Mouse (Mus musculus) neural tube, embryonic 11.5 days (tissue): ENCODE measurements around the gene Tmem267. TPM values are rescaled to one million over a fixed set of nuclear protein-coding genes. Genes with fewer than 3 reads are reported as not detected.

Experiments used
- ATAC-seq: fragments of 200-750 bp; cut with Nextera tagmentation; 2 replicates; pipeline ENCODE4 v1.8.0; 2017; ENCODE audit warnings: moderate number of reproducible peaks, mild to moderate bottlenecking, moderate TSS enrichment, moderate library complexity; ENCODE audit not compliant: insufficient read depth, low FRiP score, low TSS enrichment
- DNase-seq: peaks from one replicate; pipeline ENCODE4 v3.0.0-alpha.2; 2015; ENCODE audit warnings: low spot score
- H3K27ac ChIP-seq: fragments of 300-500 bp; sonication (generic); 2 replicates; pipeline ENCODE4 v1.5.1; 2014; ENCODE audit warnings: low read depth, mild to moderate bottlenecking, low read length
- H3K27me3 ChIP-seq: fragments of 300-500 bp; sonication (generic); 2 replicates; pipeline ENCODE4 v1.6.1; 2014; ENCODE audit warnings: mild to moderate bottlenecking, low read length, mixed read lengths; ENCODE audit not compliant: control insufficient read depth, insufficient read depth
- H3K36me3 ChIP-seq: fragments of 300-500 bp; sonication (generic); 2 replicates; pipeline ENCODE4 v1.6.1; 2014; ENCODE audit warnings: mild to moderate bottlenecking, low read length, moderate library complexity, mixed read lengths; ENCODE audit not compliant: control insufficient read depth, insufficient read depth
- H3K4me1 ChIP-seq: fragments of 300-500 bp; sonication (generic); 2 replicates; pipeline ENCODE4 v1.6.1; 2014; ENCODE audit warnings: low read length, mixed read lengths; ENCODE audit not compliant: control insufficient read depth, insufficient read depth
- H3K4me2 ChIP-seq: fragments of 300-500 bp; sonication (generic); 2 replicates; pipeline ENCODE4 v1.6.1; 2014; ENCODE audit warnings: low read depth, mild to moderate bottlenecking, moderate library complexity
- H3K4me3 ChIP-seq: fragments of 300-500 bp; sonication (generic); 2 replicates; pipeline ENCODE4 v1.5.1; 2014; ENCODE audit warnings: low read depth, low read length
- H3K9ac ChIP-seq: fragments of 300-500 bp; sonication (generic); 2 replicates; pipeline ENCODE4 v1.6.1; 2014; ENCODE audit warnings: mild to moderate bottlenecking, low read length
- H3K9me3 ChIP-seq: fragments of 300-500 bp; sonication (generic); 2 replicates; pipeline ENCODE4 v1.6.1; 2016; ENCODE audit warnings: low read length; ENCODE audit not compliant: control insufficient read depth
- WGBS: fragments of 180-500 bp; shearing (Covaris S2); extraction: QIAGEN DNeasy Blood & Tissue Kit; methylation state at CpG from one replicate; pipeline ENCODE4 v1.1.7; 2014; 5-methylcytosine and 5-hydroxymethylcytosine counted together
- polyA plus RNA-seq: library from polyadenylated mRNA; unstranded; fragments of >200 nt; fragmentation: Nextera tagmentation; extraction: Ambion mirVana; gene quantifications from 2 replicates; pipeline ENCODE4 v1.2.1, GENCODE M21; 2014

The Tmem267 gene
- polyA plus RNA-seq, 1 experiment from 2014 or later: 1.5 TPM

DNA sequence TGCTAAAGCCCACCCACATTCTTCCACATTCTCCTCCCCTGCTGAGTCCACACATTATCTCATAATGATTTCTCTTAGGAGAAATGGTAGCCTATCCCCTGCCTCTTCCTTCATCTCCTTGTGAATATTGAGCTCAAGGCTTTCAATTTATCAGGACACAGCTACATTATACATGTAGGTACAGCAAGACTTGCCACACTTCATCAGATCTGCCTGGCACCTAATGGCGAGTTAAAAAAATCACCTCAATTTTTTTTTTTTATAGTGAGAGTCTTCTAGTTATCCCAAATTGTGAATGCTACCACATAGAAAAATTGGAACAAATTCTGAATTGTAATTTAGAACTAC is 161.8 kb downstream of the Tmem267 start:
- Histone ChIP-seq H3K4me2 (no peak overlapping the region), H3K36me3 (no peaks in the 10 kb centered on the region), H3K4me1 (no peaks in the 10 kb centered on the region), H3K4me3 (no peak overlapping the region), H3K9me3 (no peaks in the 10 kb centered on the region), H3K27me3 (no peaks in the 10 kb centered on the region), H3K27ac (no peak overlapping the region), H3K9ac (no peak overlapping the region)
- 89% methylated on average over 1 of the region's 1 CpGs for WGBS
- DNase-seq (no peak), ATAC-seq (no peak)

DNA sequence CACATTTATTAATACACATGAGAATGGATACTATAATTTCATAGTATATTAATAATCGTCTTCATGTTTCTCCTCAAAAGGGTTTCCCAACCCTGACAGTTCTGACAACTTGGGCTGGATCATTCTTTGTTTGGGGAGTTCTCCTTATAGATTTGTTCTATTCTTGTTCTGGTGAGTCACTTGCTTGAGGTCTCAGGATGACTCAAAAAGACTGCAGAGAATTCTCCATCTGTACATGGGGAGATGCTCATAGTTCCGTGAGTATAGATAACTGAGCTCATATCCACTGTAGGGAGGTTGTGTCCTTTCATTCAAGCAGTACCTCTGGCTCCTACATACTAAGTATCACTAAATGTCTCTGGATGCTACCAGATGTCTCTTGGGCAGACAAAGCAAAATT is 166.9 kb downstream of the Tmem267 start:
- Histone ChIP-seq H3K4me3 (no peak overlapping the region), H3K9ac (no peak overlapping the region), H3K27ac (no peak overlapping the region), H3K27me3 (no peaks in the 10 kb centered on the region), H3K4me2 (no peak overlapping the region), H3K36me3 (no peaks in the 10 kb centered on the region), H3K9me3 (no peaks in the 10 kb centered on the region), H3K4me1 (no peaks in the 10 kb centered on the region)
- ATAC-seq (no peak), DNase-seq (no peak)
- 90% methylated on average over 2 of the region's 2 CpGs for WGBS

DNA sequence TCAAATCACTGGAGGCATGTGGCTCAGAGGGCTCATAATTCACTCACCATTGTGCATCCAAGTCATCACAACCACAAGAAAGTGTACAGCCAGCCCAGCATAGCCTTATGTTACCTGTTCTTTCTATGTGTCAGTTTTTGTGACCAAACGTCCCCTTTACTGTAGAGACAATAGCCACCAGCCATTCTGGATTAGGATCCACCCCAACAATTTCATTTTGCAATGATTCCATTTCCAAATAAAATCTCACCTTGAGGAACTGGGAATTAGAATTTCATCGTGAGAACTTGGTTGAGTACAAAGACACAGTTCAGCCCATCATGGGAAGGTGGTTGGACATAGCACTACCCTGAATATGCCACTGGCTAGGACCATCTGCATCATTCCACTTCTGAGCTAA is 168.4 kb downstream of the Tmem267 start:
- no peaks in the 10 kb centered on the region for H3K4me1 ChIP-seq
- H3K27me3 ChIP-seq: no peaks in the 10 kb centered on the region
- H3K27ac ChIP-seq: no peak overlapping the region
- H3K4me2 ChIP-seq: no peak overlapping the region
- no peaks in the 10 kb centered on the region for H3K36me3 ChIP-seq
- ATAC-seq (no peak), DNase-seq (no peak)
- no peak overlapping the region for H3K9ac ChIP-seq
- no peaks in the 10 kb centered on the region for H3K9me3 ChIP-seq
- 87% methylated on average over 2 of the region's 2 CpGs for WGBS
- H3K4me3 ChIP-seq: no peak overlapping the region

DNA sequence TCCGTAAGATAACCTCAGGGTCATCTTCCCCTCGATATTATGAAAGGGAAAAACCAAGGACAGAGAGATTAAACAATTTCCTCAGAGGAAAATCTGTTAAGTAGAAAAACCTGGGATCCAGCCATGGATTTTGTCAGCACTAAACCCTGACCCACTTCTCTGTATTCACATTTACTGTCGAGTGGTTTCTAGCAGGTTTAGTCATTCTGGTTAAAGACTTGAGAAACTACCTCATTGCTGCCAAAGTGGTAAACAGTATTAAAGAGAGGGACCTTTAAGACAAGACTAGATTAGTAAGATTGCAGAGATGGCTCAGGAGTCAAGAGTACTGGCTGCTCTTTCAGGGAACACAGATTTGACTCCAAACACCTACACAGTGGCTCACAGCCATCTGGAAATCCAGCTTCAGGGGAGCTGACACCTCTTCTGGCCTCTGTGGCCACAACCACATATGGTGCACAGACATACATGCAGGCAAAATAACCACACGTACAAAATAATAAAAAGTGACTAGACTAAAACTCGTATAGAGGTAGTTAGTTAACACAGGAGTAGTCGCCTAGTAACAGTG is 169.1 kb downstream of the Tmem267 start:
- H3K36me3 ChIP-seq: no peaks in the 10 kb centered on the region
- H3K4me3 ChIP-seq: no peak overlapping the region
- no peak for ATAC-seq
- H3K27ac ChIP-seq: no peak overlapping the region
- no peaks in the 10 kb centered on the region for H3K27me3 ChIP-seq
- H3K4me2 ChIP-seq: no peak overlapping the region
- no peak for DNase-seq
- H3K9me3 ChIP-seq: no peaks in the 10 kb centered on the region
- 88% methylated on average over 6 of the region's 6 CpGs for WGBS
- no peaks in the 10 kb centered on the region for H3K4me1 ChIP-seq
- H3K9ac ChIP-seq: no peak overlapping the region

Other genes starting within 250 kb of the Tmem267 start
- 118 and 124 TPM in 2 replicates for gene Paip1, start 59.4 kb upstream of the Tmem267 start, polyA plus RNA-seq
- 75.0 and 81.3 TPM in 2 replicates for gene 4833420G17Rik, start 25.3 kb upstream of the Tmem267 start, polyA plus RNA-seq
- 1.1 and 1.3 TPM in 2 replicates for gene 3110070M22Rik, start 344 bp downstream of the Tmem267 start, polyA plus RNA-seq
- gene Ccl28, start 135.8 kb downstream of the Tmem267 start, polyA plus RNA-seq: not detected in 2 replicates
- gene Hmgcs1, start 202.3 kb downstream of the Tmem267 start, polyA plus RNA-seq: 430 and 450 TPM in 2 replicates